Comparison of ENCODE assay signal across 8 mouse cellular contexts in the genomic region with DNA sequence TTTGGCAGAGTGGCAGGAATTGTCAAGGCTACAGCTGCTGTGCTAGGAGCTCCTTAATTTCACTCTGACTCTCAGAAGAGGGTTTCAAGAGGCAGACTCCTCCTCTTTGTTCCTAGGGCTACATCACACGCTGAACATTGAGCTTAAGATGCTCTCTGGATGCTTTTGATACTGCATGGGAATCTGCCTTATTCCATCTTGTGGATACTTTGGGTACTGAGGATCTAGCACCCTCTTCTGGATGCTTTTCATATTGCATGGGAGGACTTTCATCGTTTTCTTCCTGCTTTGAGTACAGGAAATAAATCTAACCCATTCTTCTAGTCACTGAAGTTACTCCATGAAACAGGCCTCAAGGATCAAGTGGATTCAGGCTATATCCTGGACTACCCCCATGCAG.
DNase-seq lines count a peak whose midpoint lies in the region; ATAC-seq lines count a peak whose summit lies in the region.

No protein-coding gene starts in this region.

- ATAC-seq in megakaryocyte-erythroid progenitor cell, adult 5-6 weeks (replicated peaks; ENCODE audit: low FRiP score, low TSS enrichment, poor library complexity, severe bottlenecking) = peak; percentile 41

- peak; percentile 7 for DNase-seq in adrenal gland, postnatal 14 days
- DNase-seq in adrenal gland, postnatal 25 days = no peak
- DNase-seq in ES-CJ7 (ENCODE audit: low read depth, low spot score) = peak; percentile 83
- peak; percentile 70 for DNase-seq in embryo, embryonic 11 days
- DNase-seq in hindlimb bud, embryonic 11.5 days (ENCODE audit: extremely low spot score, low read depth, low spot score) = peak; percentile 69
- DNase-seq in yolk sac, embryonic 10.5 days (ENCODE audit: low spot score) = peak; percentile 7
- no peak for DNase-seq in urinary bladder, postnatal 4 days (ENCODE audit: low spot score in 2 of 2)

Comparison
In these comparisons a context has a peak if more than half of its experiments do, and no peak if none do; other contexts are left out.
1. DNase-seq: peak in adrenal gland, postnatal 14 days (single experiment), ES-CJ7 (single experiment), embryo, embryonic 11 days (single experiment), hindlimb bud, embryonic 11.5 days (single experiment) and yolk sac, embryonic 10.5 days (single experiment); none in adrenal gland, postnatal 25 days (single experiment) and urinary bladder, postnatal 4 days (0 of 2).